Mouse (Mus musculus): Measurements from ENCODE around the gene Kifap3.

GRCm38 (mm10) chr1:163893294-163893693 lies 113.9 kb downstream of the Kifap3 start:
- TF ChIP-seq CTCF (IDR thresholded peaks at IDR 0.05; ENCODE audit: extremely low read depth, insufficient read depth, low read length) (no peak), POLR2A (IDR thresholded peaks at IDR 0.05; ENCODE audit: extremely low read depth, insufficient read depth, low read length) (no peak)
